Mouse (Mus musculus) intestine, postnatal 0 days (tissue): Measurements from ENCODE around the gene Yap1. TPM values are rescaled to one million over a fixed set of nuclear protein-coding genes. Genes with fewer than 3 reads are reported as not detected.
"Not testable (repeated sequence)": the region's sequence is repeated elsewhere in the genome, so short reads cannot be mapped to it uniquely, and the experiment has no call there.

ENCODE experiments used
- ATAC-seq: fragments of 200-750 bp; cut with Nextera tagmentation; 2 replicates; pipeline ENCODE4 v1.8.0; 2017; ENCODE audit warnings: mild to moderate bottlenecking, moderate TSS enrichment, moderate library complexity
- H3K27ac ChIP-seq: fragments of 300-500 bp; sonication (generic); 2 replicates; pipeline ENCODE4 v1.5.1; 2014; ENCODE audit warnings: mild to moderate bottlenecking, low read depth, low read length, moderate library complexity
- H3K27me3 ChIP-seq: fragments of 300-500 bp; sonication (generic); replicated peaks from 2 replicates; pipeline ENCODE4 v1.6.1; 2014; ENCODE audit warnings: low read length, mixed read lengths; ENCODE audit not compliant: control insufficient read depth, insufficient read depth
- H3K36me3 ChIP-seq: fragments of 300-500 bp; sonication (generic); 2 replicates; pipeline ENCODE4 v1.6.1; 2014; ENCODE audit warnings: mild to moderate bottlenecking, moderate library complexity; ENCODE audit not compliant: control insufficient read depth, insufficient read depth
- H3K4me1 ChIP-seq: fragments of 300-500 bp; sonication (generic); replicated peaks from 2 replicates; pipeline ENCODE4 v1.6.1; 2014; ENCODE audit warnings: antibody characterized with exemption, low read length, mixed read lengths; ENCODE audit not compliant: control insufficient read depth, insufficient read depth
- H3K4me2 ChIP-seq: fragments of 300-500 bp; sonication (generic); replicated peaks from 2 replicates; pipeline ENCODE4 v1.6.1; 2014; ENCODE audit warnings: low read depth, mild to moderate bottlenecking, moderate library complexity
- H3K4me3 ChIP-seq: fragments of 300-500 bp; sonication (generic); 2 replicates; pipeline ENCODE4 v1.5.1; 2014; ENCODE audit warnings: low read depth, low read length
- H3K9ac ChIP-seq: fragments of 300-500 bp; sonication (generic); 2 replicates; pipeline ENCODE4 v1.6.1; 2014; ENCODE audit warnings: mild to moderate bottlenecking, low read depth, low read length
- H3K9me3 ChIP-seq: fragments of 300-500 bp; sonication (generic); 2 replicates; pipeline ENCODE4 v1.6.1; 2016; ENCODE audit warnings: mixed run types; ENCODE audit not compliant: control insufficient read depth
- CTCF ChIP-seq: sonication (generic); IDR thresholded peaks from 2 replicates; pipeline ENCODE4 v1.5.1; 2016; ENCODE audit warnings: low read depth, mild to moderate bottlenecking, control low read depth, antibody characterized with exemption, moderate library complexity
- WGBS: fragments of 180-500 bp; shearing (Covaris S2); extraction: QIAGEN DNeasy Blood & Tissue Kit; methylation state at CpG from one replicate; pipeline ENCODE4 v1.1.7; 2014; 5-methylcytosine and 5-hydroxymethylcytosine counted together
- polyA plus RNA-seq: library from polyadenylated mRNA; unstranded; fragments of >200 nt; fragmentation: Nextera tagmentation; extraction: Ambion mirVana; gene quantifications from 2 replicates; pipeline ENCODE4 v1.2.1, GENCODE M21; 2015

Yap1 gene
- polyA plus RNA-seq, 1 experiment from 2014 or later: 11.4 TPM

DNA sequence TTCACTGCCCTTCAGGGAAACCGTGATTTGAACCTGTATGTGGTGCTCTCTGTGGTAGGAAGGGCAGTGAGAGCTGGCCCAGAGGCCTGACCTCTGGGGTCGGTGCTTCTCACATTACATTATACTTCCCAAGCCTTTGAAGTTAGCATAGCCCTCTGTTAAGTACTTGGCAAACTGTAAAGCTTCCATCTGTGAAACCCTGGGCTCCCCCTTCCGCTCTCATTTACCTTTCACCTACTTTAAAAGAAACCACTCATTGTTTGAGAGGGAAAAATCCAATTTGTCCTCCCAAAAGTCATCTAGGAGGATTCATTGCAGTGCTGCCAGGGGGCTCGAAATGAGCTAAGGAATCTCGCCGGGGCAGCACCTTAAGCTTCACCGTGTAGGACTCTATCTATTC, 102.1 kb downstream of the Yap1 start:
- 52% methylated on average over 7 of the region's 7 CpGs for WGBS
- Histone ChIP-seq H3K36me3 (no peaks in the 10 kb centered on the region), H3K9me3 (no peaks in the 10 kb centered on the region), H3K4me2 (no peak overlapping the region), H3K27me3 (no peaks in the 10 kb centered on the region), H3K9ac (no peak overlapping the region), H3K4me3 (no peak overlapping the region), H3K4me1 (no peaks in the 10 kb centered on the region), H3K27ac (no peak overlapping the region)
- ATAC-seq: no peak
- no peak for TF ChIP-seq CTCF

DNA sequence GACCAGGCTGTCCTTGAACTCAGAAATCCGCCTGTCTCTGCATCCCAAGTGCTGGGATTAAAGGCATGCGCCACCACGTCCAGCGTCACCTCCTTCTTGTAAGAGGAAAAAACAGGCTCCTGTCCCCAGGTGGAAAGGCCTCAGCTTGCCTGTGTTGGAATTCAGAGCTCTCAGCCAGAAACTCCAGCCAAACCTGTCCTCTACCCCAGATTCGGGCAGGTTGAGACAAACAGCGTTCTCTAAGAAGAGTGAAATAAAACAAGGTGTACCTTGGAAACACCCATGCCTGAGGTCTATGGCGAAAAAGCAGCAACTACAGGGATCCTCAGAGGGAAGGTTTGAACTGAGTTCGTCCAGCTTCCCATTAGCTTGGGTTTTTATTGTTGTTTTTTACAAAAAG, 103.4 kb downstream of the Yap1 start:
- no peak for TF ChIP-seq CTCF
- 92% methylated on average over 8 of the region's 8 CpGs for WGBS
- Histone ChIP-seq H3K9ac (no peak overlapping the region), H3K36me3 (no peaks in the 10 kb centered on the region), H3K27ac (no peak overlapping the region), H3K4me2 (no peak overlapping the region), H3K4me1 (no peaks in the 10 kb centered on the region), H3K9me3 (no peaks in the 10 kb centered on the region), H3K4me3 (no peak overlapping the region), H3K27me3 (no peaks in the 10 kb centered on the region)
- no peak for ATAC-seq

DNA sequence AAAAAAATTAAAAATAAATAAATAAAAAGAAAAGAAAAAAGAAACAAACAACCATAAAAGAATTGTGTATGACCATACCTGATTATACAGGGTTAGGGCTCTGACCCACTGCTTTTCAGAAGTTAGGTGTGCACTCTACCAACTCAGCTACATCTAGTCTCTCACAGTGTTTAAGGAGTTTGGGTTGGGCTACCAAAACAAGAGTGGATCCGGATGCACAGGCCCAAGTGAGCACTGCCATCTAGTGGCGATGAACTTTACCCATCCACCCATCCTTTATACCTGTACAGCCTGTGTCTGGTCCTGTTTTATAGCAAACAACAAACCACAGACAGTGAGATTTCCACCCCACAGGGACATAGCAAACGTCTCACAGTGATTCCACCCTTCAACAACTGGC, 106.9 kb downstream of the Yap1 start:
- no peak overlapping the region for H3K4me2 ChIP-seq
- 1% methylated on average over 3 of the region's 3 CpGs for WGBS
- H3K9ac ChIP-seq: no peak overlapping the region
- no peak overlapping the region for H3K4me3 ChIP-seq
- TF ChIP-seq CTCF: peak; percentile 94
- H3K36me3 ChIP-seq: no peaks in the 10 kb centered on the region
- no peaks in the 10 kb centered on the region for H3K9me3 ChIP-seq
- ATAC-seq: peak; percentile 56; the same call in 1 of the 2 replicates
- H3K4me1 ChIP-seq: no peaks in the 10 kb centered on the region
- H3K27me3 ChIP-seq: no peaks in the 10 kb centered on the region
- H3K27ac ChIP-seq: no peak overlapping the region

DNA sequence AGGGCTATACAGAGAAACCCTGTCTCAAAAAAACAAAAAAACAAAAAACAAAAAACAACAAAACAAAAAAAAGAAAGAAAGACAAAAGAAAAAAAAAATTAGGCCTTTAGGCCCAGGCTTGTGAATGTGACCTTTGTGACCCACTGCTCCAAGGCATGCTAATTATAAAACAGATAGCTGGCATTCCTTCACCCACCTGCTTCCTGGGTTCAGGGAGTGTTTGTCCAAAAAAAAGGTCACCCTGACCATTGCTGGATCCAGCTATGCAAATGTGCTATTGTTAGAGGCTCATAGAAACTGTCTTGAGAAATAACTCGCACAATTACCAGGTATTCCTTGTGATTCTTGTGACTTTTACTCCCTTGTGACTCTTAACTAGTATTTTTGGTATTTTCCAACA, 112.6 kb downstream of the Yap1 start:
- ATAC-seq, H3K4me1 ChIP-seq, H3K4me3 ChIP-seq, H3K27ac ChIP-seq, H3K36me3 ChIP-seq, H3K9me3 ChIP-seq, H3K9ac ChIP-seq, H3K4me2 ChIP-seq, H3K27me3 ChIP-seq: not testable (repeated sequence)
- 94% methylated on average over 1 of the region's 1 CpGs for WGBS

DNA sequence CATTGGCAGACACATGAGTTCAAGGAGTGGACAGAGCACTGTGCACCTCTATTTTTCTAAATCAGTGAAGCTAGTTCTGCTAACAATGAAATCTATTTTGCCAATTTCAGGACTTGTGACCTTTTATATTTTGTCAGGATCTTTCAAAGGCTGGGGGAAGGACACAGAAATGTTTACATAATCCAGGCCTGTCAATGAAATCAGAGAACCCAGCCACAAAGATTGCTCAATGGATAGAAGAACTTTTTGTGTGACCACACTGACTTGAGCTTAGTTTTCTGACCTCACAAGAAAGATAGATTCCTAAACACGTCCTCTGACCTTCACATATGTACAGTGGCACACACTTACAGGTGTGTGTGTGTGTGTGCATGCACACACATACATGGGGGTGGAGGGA, 113.2 kb downstream of the Yap1 start:
- TF ChIP-seq CTCF: no peak
- Histone ChIP-seq H3K9ac (no peak overlapping the region), H3K4me1 (no peaks in the 10 kb centered on the region), H3K4me2 (no peak overlapping the region), H3K36me3 (no peaks in the 10 kb centered on the region), H3K9me3 (no peaks in the 10 kb centered on the region), H3K27me3 (no peaks in the 10 kb centered on the region), H3K4me3 (no peak overlapping the region), H3K27ac (no peak overlapping the region)
- 76% methylated on average over 1 of the region's 1 CpGs for WGBS
- ATAC-seq: no peak

DNA sequence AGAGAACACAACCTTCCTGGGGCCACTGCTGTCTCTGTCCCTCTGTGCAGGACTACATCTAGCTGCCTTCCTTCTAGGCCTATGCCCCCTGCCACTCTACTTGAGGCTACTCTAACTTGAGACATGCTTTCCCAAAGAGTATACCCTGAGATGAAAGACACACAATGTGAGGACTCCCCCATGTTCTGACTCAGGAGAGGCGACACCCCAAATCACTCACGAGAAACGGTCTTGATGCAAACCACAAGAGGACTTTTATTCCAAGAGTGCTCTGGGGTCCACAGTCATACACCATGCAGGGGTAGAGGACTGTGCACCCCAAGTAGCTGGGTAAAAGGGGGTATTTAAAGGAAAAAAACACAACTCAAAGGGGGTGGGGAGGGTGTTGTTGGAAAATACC, 120.0 kb downstream of the Yap1 start:
- no peaks in the 10 kb centered on the region for H3K4me1 ChIP-seq
- no peak overlapping the region for H3K4me2 ChIP-seq
- no peaks in the 10 kb centered on the region for H3K27me3 ChIP-seq
- 97% methylated on average over 3 of the region's 3 CpGs for WGBS
- no peaks in the 10 kb centered on the region for H3K36me3 ChIP-seq
- no peak for TF ChIP-seq CTCF
- no peak overlapping the region for H3K27ac ChIP-seq
- ATAC-seq: no peak
- no peak overlapping the region for H3K4me3 ChIP-seq
- peaks cover 9% of the 10 kb centered on the region; the same call in 1 of the 2 replicates for H3K9me3 ChIP-seq
- no peak overlapping the region for H3K9ac ChIP-seq

DNA sequence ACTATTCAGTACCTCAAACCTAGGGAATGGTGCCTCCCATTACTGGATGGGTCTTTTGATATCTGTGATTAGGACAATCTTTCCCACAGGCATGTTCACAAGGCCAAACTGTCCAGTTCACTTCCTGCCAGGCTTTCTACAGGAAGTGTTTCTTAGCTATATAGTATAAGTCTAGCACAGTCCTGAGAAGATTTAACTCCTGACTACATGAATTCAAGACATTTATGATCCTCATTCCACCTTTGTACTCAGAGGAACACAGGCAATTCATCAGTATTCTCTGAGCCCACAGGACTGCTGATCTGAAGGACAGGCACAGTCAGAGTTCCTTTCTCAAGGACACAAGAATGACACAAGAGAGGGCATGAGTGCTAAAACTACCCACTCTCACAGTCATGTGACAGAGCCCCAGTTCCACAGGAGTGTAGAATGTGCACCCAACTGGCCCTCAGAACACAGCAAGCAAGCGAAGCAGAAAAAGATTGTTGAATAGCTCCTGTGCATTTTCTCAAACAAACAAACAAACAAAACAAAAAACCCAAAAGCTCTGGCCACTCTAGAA, 122.0 kb downstream of the Yap1 start:
- H3K4me2 ChIP-seq: no peak overlapping the region
- 100% methylated on average over 1 of the region's 1 CpGs for WGBS
- no peak overlapping the region for H3K27ac ChIP-seq
- H3K27me3 ChIP-seq: no peaks in the 10 kb centered on the region
- no peaks in the 10 kb centered on the region for H3K4me1 ChIP-seq
- peak; percentile 92 for ATAC-seq
- no peak overlapping the region for H3K4me3 ChIP-seq
- H3K36me3 ChIP-seq: no peaks in the 10 kb centered on the region
- H3K9ac ChIP-seq: no peak overlapping the region
- H3K9me3 ChIP-seq: peaks cover 9% of the 10 kb centered on the region; the same call in 1 of the 2 replicates
- no peak for TF ChIP-seq CTCF

Other genes with a start within 250 kb of the Yap1 start
- 32.8 and 36.5 TPM in 2 replicates for gene Tmem123, start 240.6 kb downstream of the Yap1 start, polyA plus RNA-seq
- 18.4 and 18.5 TPM in 2 replicates for gene Birc2, start 167.5 kb downstream of the Yap1 start, polyA plus RNA-seq
- 8.2 and 8.6 TPM in 2 replicates for gene Birc3, start 131.4 kb downstream of the Yap1 start, polyA plus RNA-seq
- gene Cfap300, start 38.2 kb upstream of the Yap1 start, polyA plus RNA-seq: 1.6 and 2.0 TPM in 2 replicates
- 0.25 and 0.40 TPM in 2 replicates for gene Cep126, start 129.7 kb upstream of the Yap1 start, polyA plus RNA-seq